Mouse (Mus musculus) ES-E14 (cell line): Measurements from ENCODE around the gene Aqp11. TPM values are rescaled to one million over a fixed set of nuclear protein-coding genes. Genes with fewer than 3 reads are reported as not detected.

Source experiments
- DNase-seq: peaks from one replicate; pipeline ENCODE4 v3.0.0-alpha.2; 2013; ENCODE audit warnings: low read depth, low spot score
- H3K27ac ChIP-seq: 2 replicates; pipeline ENCODE4 v1.5.1; 2012; ENCODE audit warnings: low read depth, mild to moderate bottlenecking, low read length, moderate library complexity, mixed read lengths; ENCODE audit not compliant: poor library complexity, insufficient read depth, severe bottlenecking
- H3K36me3 ChIP-seq: 2 replicates; pipeline ENCODE4 v1.6.1; 2012; ENCODE audit warnings: mild to moderate bottlenecking, low read length, moderate library complexity, mixed read lengths; ENCODE audit not compliant: control insufficient read depth, poor library complexity, insufficient read depth, severe bottlenecking
- H3K4me1 ChIP-seq, 2 experiments: fragments of 150-350 bp in 1 of 2; sonication (generic) in 1 of 2; 2 replicates each; pipeline ENCODE4 v1.6.1; 2012; ENCODE audit warnings: low read length in 2 of 2, mild to moderate bottlenecking in 1 of 2, mixed read lengths in 1 of 2; ENCODE audit not compliant: control insufficient read depth in 2 of 2, insufficient read depth in 2 of 2, poor library complexity in 1 of 2
- H3K4me3 ChIP-seq, 2 experiments: fragments of 150-350 bp in 1 of 2; sonication (generic) in 1 of 2; 2 replicates each; pipeline ENCODE4 v1.5.1; 2012; ENCODE audit warnings: low read length in 2 of 2, low read depth in 1 of 2, mild to moderate bottlenecking in 1 of 2, mixed read lengths in 1 of 2; ENCODE audit not compliant: insufficient read depth in 1 of 2, poor library complexity in 1 of 2, severe bottlenecking in 1 of 2
- H3K9ac ChIP-seq: 2 replicates; pipeline ENCODE4 v1.6.1; 2012; ENCODE audit warnings: low read depth, mild to moderate bottlenecking, low read length, mixed read lengths; ENCODE audit not compliant: poor library complexity, insufficient read depth, severe bottlenecking
- H3K9me3 ChIP-seq: fragments of 150-350 bp; sonication (generic); 2 replicates; pipeline ENCODE4 v1.6.1; 2012; ENCODE audit warnings: low read depth, mild to moderate bottlenecking, low read length; ENCODE audit not compliant: control insufficient read depth, insufficient read depth
- CHD2 ChIP-seq: IDR thresholded peaks from 2 replicates; pipeline ENCODE4 v1.6.1; 2014; ENCODE audit warnings: mild to moderate bottlenecking, low read depth, low read length, inconsistent platforms
- HCFC1 ChIP-seq: IDR thresholded peaks from 2 replicates; pipeline ENCODE4 v1.6.1; 2012; ENCODE audit warnings: low read length, inconsistent platforms, borderline replicate concordance; ENCODE audit not compliant: insufficient read depth
- MAFK ChIP-seq: IDR thresholded peaks from 2 replicates; pipeline ENCODE4 v1.6.1; 2014; ENCODE audit warnings: mild to moderate bottlenecking, low read depth, low read length, inconsistent platforms; ENCODE audit not compliant: insufficient read depth
- ZC3H11A ChIP-seq: IDR thresholded peaks from 2 replicates; pipeline ENCODE4 v1.6.1; 2012; ENCODE audit warnings: low read depth, mild to moderate bottlenecking, inconsistent platforms, low read length, borderline replicate concordance
- ZNF384 ChIP-seq: IDR thresholded peaks from 2 replicates; pipeline ENCODE4 v1.6.1; 2012; ENCODE audit warnings: low read depth, low read length, inconsistent platforms
- in situ Hi-C, 2 experiments: fragments of 600-800 bp; cut with MboI; formaldehyde crosslinking; loops; one replicate each; pipeline ENCODE4 v1.15.1; 2025; ENCODE audit warnings: low sequenced_read_pairs in 2 of 2, inconsistent platforms in 1 of 2; ENCODE audit not compliant: unreplicated experiment in 2 of 2
- total RNA-seq: library from RNA; depleted of rRNA; stranded (reverse); fragments of 300-350 nt; gene quantifications from 2 replicates; pipeline ENCODE4 v1.2.3, GENCODE M21; 2012

Gene Aqp11
- total RNA-seq, 1 experiment: 3.6 TPM

- in situ Hi-C loops: no loop called here
- no peak for DNase-seq
- peaks cover 0 to 2% of the 10 kb centered on the region in 2 experiments; a peak in 1 of 4 replicates for H3K4me1 ChIP-seq
Observed at GRCm38 (mm10) chr7:97764591-97764990, 26.5 kb upstream of the Aqp11 start.

GRCm38 (mm10) chr7:97756967-97757881 lies 19.1 kb upstream of the Aqp11 start:
- TF ChIP-seq MAFK: no peak
- TF ChIP-seq CHD2: no peak
- TF ChIP-seq ZNF384: no peak
- no peak for TF ChIP-seq ZC3H11A
- no peak for TF ChIP-seq HCFC1
- no peak overlapping the region for H3K27ac ChIP-seq
- in situ Hi-C loops: no loop called here
- H3K4me3 ChIP-seq: 0 out of 4 replicates have a peak overlapping the region, but pooled peaks of 1 of the 2 experiments have one; percentile 18
- no peaks in the 10 kb centered on the region for H3K36me3 ChIP-seq
- no peaks in the 10 kb centered on the region for H3K9me3 ChIP-seq
- peaks cover 0 to 6% of the 10 kb centered on the region in 2 experiments; a peak in 2 of 4 replicates for H3K4me1 ChIP-seq
- no peak for DNase-seq
- H3K9ac ChIP-seq: no peak overlapping the region

More at GRCm38 (mm10) chr7:97764591-97764990, 26.5 kb upstream of the Aqp11 start:
- TF ChIP-seq HCFC1 (no peak), ZNF384 (no peak), ZC3H11A (no peak)
- H3K4me3 ChIP-seq: no peak overlapping the region
- no peak overlapping the region for H3K27ac ChIP-seq
- no peaks in the 10 kb centered on the region for H3K9me3 ChIP-seq
- H3K36me3 ChIP-seq: no peaks in the 10 kb centered on the region
- no peak overlapping the region for H3K9ac ChIP-seq

- TF ChIP-seq ZNF384 (no peak), ZC3H11A (no peak), MAFK (no peak), CHD2 (no peak), HCFC1 (no peak)
- no peak overlapping the region; the same call in 1 of the 2 replicates for H3K9ac ChIP-seq
- H3K9me3 ChIP-seq: no peaks in the 10 kb centered on the region
- H3K4me3 ChIP-seq: peak overlapping the region in 1 of 2 experiments; percentile 30; a peak in 2 of 4 replicates
- H3K27ac ChIP-seq: no peak overlapping the region
- no peaks in the 10 kb centered on the region for H3K36me3 ChIP-seq
- DNase-seq: peak; percentile 66
- H3K4me1 ChIP-seq: peaks cover 0 to 2% of the 10 kb centered on the region in 2 experiments; a peak in 2 of 4 replicates
- in situ Hi-C loops: loop anchor here (5.0 to 10.0 kb wide), 3 partner anchors 233 to 368 kb away; partner anchors contain the start of gene Myo7a (in 2 of the 2)
Observed at GRCm38 (mm10) chr7:97749207-97750190, 11.4 kb upstream of the Aqp11 start.
